Mouse (Mus musculus): ENCODE results near the gene Ptpn13. TPM values are rescaled to one million over a fixed set of nuclear protein-coding genes. Genes with fewer than 3 reads are reported as not detected.

Ptpn13 gene
- total RNA-seq, 1 experiment from 2014 or later: 0.48 TPM

- ATAC-seq (replicated peaks; ENCODE audit: insufficient number of reproducible peaks, low FRiP score, low TSS enrichment, poor library complexity, severe bottlenecking): no peak
These were observed 185.2 kb downstream of the Ptpn13 start for GRCm38 (mm10) chr5:103610148-103610547.

GRCm38 (mm10) chr5:103610856-103611472, 186.0 kb downstream of the Ptpn13 start:
- no peak for ATAC-seq (replicated peaks; ENCODE audit: insufficient number of reproducible peaks, low FRiP score, low TSS enrichment, poor library complexity, severe bottlenecking)

DNA sequence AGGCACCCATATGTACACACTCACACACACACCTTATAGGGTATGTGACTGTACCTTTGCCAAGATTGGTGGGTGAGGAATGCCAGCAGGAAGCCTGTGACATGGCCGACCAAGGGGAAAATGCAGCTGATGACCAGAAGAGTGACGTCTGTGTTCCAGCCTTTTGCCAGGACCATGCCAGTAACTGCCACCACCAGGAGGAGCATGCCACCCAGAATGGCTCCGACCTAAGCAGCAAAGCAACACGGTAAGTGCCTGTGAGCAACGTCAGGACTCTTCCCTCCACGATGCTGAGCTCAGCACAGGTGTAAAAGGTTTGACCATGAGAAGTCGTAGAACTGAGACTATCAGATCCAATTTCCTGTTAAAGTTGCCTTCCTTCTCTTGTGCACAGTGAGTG, 187.3 kb downstream of the Ptpn13 start:
- ATAC-seq (replicated peaks; ENCODE audit: insufficient number of reproducible peaks, low FRiP score, low TSS enrichment, poor library complexity, severe bottlenecking): no peak

DNA sequence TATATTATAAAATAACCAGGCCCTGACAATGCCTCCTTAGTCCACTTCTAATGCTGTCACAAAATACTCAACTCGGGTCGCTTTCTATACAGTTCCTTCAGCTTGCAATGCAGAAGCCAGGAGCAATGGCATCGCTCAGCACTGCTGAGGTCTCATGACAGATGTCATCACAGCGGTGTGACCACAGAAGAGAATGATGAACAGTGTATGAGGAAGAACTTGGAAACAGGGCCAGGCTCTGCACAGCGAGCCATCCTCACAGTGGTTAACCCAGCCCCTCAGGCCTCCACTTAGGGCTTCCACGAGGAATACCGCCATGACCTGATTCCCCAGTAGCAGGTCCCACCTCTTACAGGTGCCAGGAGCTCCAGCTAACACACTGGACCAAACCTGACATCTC, 189.4 kb downstream of the Ptpn13 start:
- no peak for ATAC-seq (replicated peaks; ENCODE audit: insufficient number of reproducible peaks, low FRiP score, low TSS enrichment, poor library complexity, severe bottlenecking)

DNA sequence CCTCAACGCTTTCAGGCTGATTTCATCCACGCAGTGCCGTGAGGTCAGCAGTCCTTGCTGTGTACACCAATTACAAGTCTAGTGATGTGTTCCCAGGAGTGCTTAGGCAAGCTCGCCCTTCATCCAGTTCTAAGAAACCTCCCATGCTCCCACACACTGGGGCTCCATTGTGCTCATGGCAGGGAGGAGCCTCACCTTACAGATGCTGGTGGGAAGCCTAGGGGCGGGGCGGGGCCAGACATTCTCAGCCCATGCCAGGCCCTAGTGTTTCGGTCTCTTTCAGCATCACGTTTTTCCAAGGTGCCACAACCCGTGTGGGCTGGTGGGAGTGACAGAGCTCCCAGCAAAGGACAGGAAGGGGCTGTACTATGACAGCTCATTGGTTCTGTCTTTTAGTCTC, 192.2 kb downstream of the Ptpn13 start:
- no peak for ATAC-seq (replicated peaks; ENCODE audit: insufficient number of reproducible peaks, low FRiP score, low TSS enrichment, poor library complexity, severe bottlenecking)

GRCm38 (mm10) chr5:103620301-103620973, 195.4 kb downstream of the Ptpn13 start:
- no peak for ATAC-seq (replicated peaks; ENCODE audit: insufficient number of reproducible peaks, low FRiP score, low TSS enrichment, poor library complexity, severe bottlenecking)

DNA sequence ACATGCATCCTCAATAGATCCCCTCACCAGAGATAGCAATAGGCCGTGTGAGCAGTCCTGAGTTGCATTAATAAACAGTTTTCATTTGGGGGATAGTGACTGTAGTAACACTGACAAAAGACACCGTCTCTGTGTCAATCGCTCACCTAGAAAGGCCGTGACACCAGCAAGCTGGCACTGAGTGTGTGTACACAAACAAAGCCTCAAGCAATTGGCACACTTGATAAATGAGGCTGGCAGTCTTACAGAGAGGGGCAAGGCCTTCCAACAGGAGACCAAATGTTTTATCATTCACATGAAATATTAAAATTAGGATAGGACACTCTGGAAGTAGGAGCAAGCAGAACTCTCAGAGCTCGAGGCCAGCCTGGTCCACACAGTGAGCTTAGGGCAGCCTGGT, 197.3 kb downstream of the Ptpn13 start:
- ATAC-seq (replicated peaks; ENCODE audit: insufficient number of reproducible peaks, low FRiP score, low TSS enrichment, poor library complexity, severe bottlenecking): no peak

DNA sequence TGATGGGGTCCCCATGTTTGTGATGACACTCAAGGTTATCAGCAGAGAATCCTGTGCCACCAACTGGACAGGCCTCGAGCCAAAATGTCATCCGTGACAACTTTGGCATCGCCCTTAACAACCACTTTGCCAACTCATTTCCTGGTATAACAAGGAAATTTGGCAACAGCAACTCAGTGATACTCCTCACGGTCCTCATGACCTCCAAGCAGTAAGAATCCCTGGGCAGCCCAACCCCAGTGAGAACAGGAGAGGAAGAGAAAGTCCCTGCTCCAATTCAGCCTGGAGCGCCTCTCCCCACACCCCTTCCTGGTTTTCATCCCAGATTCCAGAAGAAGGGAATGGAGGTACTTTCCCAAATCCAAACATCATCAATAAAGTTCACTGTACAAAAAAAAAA, 199.8 kb downstream of the Ptpn13 start:
- ATAC-seq (replicated peaks; ENCODE audit: insufficient number of reproducible peaks, low FRiP score, low TSS enrichment, poor library complexity, severe bottlenecking): no peak

DNA sequence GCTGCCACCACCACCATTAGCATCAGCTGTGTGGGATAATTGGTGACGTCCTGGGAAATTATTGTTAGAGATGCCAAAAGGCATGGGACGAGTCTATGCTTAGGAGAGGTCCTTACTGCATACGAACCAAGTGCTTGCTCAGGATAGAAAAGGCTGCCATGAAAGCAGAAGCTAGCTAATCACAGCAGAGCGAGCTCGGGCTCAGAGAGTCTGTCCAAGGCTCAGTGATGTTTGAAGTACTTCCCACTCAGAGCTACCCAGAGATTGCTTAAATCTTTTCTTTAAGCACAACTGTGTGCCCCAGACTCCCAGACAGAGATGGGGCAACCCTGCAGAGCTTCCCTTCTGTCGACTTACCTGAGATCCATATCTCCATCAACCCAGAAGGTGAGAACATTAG, 203.5 kb downstream of the Ptpn13 start:
- ATAC-seq (replicated peaks; ENCODE audit: insufficient number of reproducible peaks, low FRiP score, low TSS enrichment, poor library complexity, severe bottlenecking): no peak

GRCm38 (mm10) chr5:103629111-103629764, 204.2 kb downstream of the Ptpn13 start, which contains the start of gene Slc10a6:
Gene Slc10a6 (minus strand): TSS chr5:103629403.
- no peak for ATAC-seq (replicated peaks; ENCODE audit: insufficient number of reproducible peaks, low FRiP score, low TSS enrichment, poor library complexity, severe bottlenecking)

- ATAC-seq (replicated peaks; ENCODE audit: insufficient number of reproducible peaks, low FRiP score, low TSS enrichment, poor library complexity, severe bottlenecking): no peak
These were observed 205.0 kb downstream of the Ptpn13 start for GRCm38 (mm10) chr5:103629854-103630580.

- no peak for ATAC-seq (replicated peaks; ENCODE audit: insufficient number of reproducible peaks, low FRiP score, low TSS enrichment, poor library complexity, severe bottlenecking)
These were observed 212.2 kb downstream of the Ptpn13 start for GRCm38 (mm10) chr5:103637162-103637561.

DNA sequence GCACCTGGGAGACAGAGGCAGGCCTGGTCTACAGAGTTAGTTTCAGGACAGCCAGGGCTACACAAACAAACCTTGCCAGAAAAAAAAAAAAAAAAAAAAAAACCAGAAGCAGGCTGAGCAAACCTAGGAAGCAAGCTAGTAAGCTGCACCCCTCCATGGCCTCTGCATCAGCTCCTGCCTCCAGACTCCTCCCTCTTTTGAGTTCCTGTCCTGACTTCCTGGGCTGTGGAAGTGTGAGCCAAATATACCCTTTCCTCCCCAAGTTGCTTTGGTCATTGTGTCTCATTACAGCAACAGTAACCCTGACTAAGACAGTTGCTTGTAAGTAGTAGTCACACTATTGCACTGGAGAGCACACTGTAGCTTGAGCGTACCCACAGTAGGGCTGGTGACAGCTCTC, 219.2 kb downstream of the Ptpn13 start:
- no peak for ATAC-seq (replicated peaks; ENCODE audit: insufficient number of reproducible peaks, low FRiP score, low TSS enrichment, poor library complexity, severe bottlenecking)

DNA sequence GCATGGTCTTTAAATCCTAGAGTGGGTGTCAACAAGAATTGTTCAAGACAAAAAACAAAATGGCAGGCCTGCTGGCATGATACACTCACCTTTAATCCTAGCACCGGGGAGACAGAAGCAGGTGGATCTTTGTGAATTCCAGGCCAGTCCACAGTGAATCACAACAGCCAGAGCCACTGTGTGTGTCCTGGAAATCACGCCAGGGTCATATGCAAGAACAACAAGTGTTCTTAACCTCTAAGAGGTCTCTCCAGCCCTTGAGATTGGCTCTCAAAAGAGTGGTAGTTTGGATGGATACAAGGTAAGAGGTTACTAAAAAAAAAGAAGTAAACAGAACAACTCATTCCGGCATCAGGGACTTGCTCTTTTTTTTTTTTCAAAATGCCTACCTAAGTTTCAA, 222.3 kb downstream of the Ptpn13 start:
- no peak for ATAC-seq (replicated peaks; ENCODE audit: insufficient number of reproducible peaks, low FRiP score, low TSS enrichment, poor library complexity, severe bottlenecking)

Other genes with a start within 250 kb of the Ptpn13 start
- gene Mapk10, start 213.9 kb upstream of the Ptpn13 start, total RNA-seq (2017): not detected in 3 replicates
- not detected in 3 replicates for gene Slc10a6, start 204.2 kb downstream of the Ptpn13 start, total RNA-seq (2017)
- not detected in 3 replicates for gene 1700016H13Rik, start 230.8 kb downstream of the Ptpn13 start, total RNA-seq (2017)